Mouse (Mus musculus): ENCODE measurements around the gene Bmp8b. TPM values are rescaled to one million over a fixed set of nuclear protein-coding genes. Genes with fewer than 3 reads are reported as not detected.

Bmp8b gene
- polyA plus RNA-seq (2015; fragmentation: Nextera tagmentation; extraction: Ambion mirVana) = 0.05 and 0.17 TPM in 2 replicates

GRCm38 (mm10) chr4:123104651-123105450 lies at the start of gene Bmp8b:
Gene Bmp8b (plus strand): TSS chr4:123105165.

DNA sequence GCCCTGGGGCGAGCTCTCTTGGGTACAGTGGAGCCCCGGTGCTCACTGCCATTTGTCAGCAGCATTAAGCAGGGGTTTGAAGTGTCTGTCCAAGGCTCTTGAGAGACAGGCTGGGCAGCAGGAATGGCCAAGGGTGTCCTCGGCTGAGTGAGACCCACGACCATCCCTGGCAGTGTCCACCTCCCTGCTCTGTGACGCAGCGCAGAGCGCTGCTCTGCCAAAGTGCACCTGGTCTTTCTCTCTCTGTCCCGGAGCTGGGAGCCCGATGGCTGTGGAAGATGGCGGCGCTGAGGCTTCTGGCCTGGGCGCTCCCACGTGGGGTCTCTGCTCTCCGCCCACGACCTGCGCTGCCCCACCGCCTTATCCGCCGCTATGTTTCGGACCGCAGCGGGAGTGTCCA lies 11.0 kb downstream of the Bmp8b start, which contains the start of gene Oxct2b:
Gene Oxct2b, plus strand, starts transcription at position 256 of the 400 bp plus-strand sequence.

DNA sequence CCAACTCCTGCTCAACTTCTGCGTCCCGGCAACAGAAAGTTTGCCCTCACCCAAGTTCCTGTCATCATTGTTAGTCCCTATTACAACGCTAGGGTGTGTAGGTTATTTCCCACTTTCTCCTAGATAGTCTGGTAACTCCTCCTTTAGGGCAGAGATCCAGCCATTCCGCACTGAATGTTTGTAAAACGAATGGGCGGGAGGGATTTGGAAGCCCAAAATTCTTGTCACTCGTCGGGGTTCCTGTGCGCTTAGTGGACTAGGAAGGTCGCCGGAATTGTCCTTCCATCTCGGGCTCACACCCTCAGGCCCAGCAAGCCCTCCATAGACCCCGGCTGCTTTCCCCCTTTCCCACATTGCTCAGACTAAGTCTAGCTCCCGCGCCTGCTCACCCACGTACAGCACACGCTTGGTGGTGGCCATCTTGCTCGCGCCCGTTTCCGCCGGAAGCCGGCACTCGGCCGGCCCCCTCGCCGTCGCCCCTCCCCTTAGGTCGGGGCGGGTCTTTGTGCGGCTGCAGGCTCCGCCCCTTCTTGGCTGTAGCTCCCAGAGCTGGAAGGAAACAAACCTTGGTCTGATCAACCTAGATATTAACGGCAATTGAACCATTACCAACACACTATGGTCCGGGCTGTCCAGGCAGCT lies 34.7 kb downstream of the Bmp8b start, which contains the start of gene Ppie:
Gene Ppie, minus strand, starts transcription at position 439 of the 642 bp plus-strand sequence.

Other genes with a start within 250 kb of the Bmp8b start
- gene Cap1, start 219.1 kb upstream of the Bmp8b start, polyA plus RNA-seq (2015; fragmentation: Nextera tagmentation; extraction: Ambion mirVana) = 41.7 and 50.1 TPM in 2 replicates
- 0.16 TPM in 1 of 2 replicates, not detected in the other for gene Mfsd2a, start 144.0 kb upstream of the Bmp8b start, polyA plus RNA-seq (2015; fragmentation: Nextera tagmentation; extraction: Ambion mirVana)
- 0.99 and 1.3 TPM in 2 replicates for gene Mycl, start 109.5 kb upstream of the Bmp8b start, polyA plus RNA-seq (2015; fragmentation: Nextera tagmentation; extraction: Ambion mirVana)
- gene Trit1, start 88.6 kb upstream of the Bmp8b start, polyA plus RNA-seq (2015; fragmentation: Nextera tagmentation; extraction: Ambion mirVana) = 7.3 and 7.5 TPM in 2 replicates
- gene Oxct2b, start 11.1 kb downstream of the Bmp8b start, polyA plus RNA-seq (2015; fragmentation: Nextera tagmentation; extraction: Ambion mirVana) = not detected in 2 replicates
- gene Ppie, start 34.8 kb downstream of the Bmp8b start, polyA plus RNA-seq (2015; fragmentation: Nextera tagmentation; extraction: Ambion mirVana) = 53.8 and 56.7 TPM in 2 replicates
- gene Hpcal4, start 78.1 kb downstream of the Bmp8b start, polyA plus RNA-seq (2015; fragmentation: Nextera tagmentation; extraction: Ambion mirVana) = not detected in 2 replicates
- not detected in 2 replicates for gene Nt5c1a, start 96.3 kb downstream of the Bmp8b start, polyA plus RNA-seq (2015; fragmentation: Nextera tagmentation; extraction: Ambion mirVana)
- gene Heyl, start 128.4 kb downstream of the Bmp8b start, polyA plus RNA-seq (2015; fragmentation: Nextera tagmentation; extraction: Ambion mirVana) = 2.0 and 4.0 TPM in 2 replicates
- gene Pabpc4, start 157.2 kb downstream of the Bmp8b start, polyA plus RNA-seq (2015; fragmentation: Nextera tagmentation; extraction: Ambion mirVana) = 73.6 and 85.2 TPM in 2 replicates
- 0.07 TPM in 1 of 2 replicates, not detected in the other for gene Oxct2a, start 218.5 kb downstream of the Bmp8b start, polyA plus RNA-seq (2015; fragmentation: Nextera tagmentation; extraction: Ambion mirVana)
- 0.11 and 0.24 TPM in 2 replicates for gene Bmp8a, start 238.1 kb downstream of the Bmp8b start, polyA plus RNA-seq (2015; fragmentation: Nextera tagmentation; extraction: Ambion mirVana)

All from spleen, postnatal 0 days (tissue).